Mouse (Mus musculus) bone marrow, adult 2 months (tissue): Measurements from ENCODE around the gene Taar7b.

Experiments
- CTCF ChIP-seq: fragments of 200-500 bp; IDR thresholded peaks from 2 replicates; pipeline ENCODE4 v1.5.1; 2011; ENCODE audit warnings: low read length, control low read depth; ENCODE audit not compliant: control insufficient read depth, insufficient read depth
- POLR2A ChIP-seq: fragments of 200-500 bp; IDR thresholded peaks from 2 replicates; pipeline ENCODE4 v1.6.1; 2011; ENCODE audit warnings: low read depth, mild to moderate bottlenecking, control low read depth, low read length, borderline replicate concordance; ENCODE audit not compliant: control insufficient read depth

- TF ChIP-seq CTCF (no peak), POLR2A (no peak)
Observed at GRCm38 (mm10) chr10:24007034-24007433, 7.3 kb downstream of the Taar7b start.
